Mouse (Mus musculus) ES-Bruce4 (cell line): ENCODE measurements around the gene Zfp423.

Source experiments
- CTCF ChIP-seq: IDR thresholded peaks from one replicate; pipeline ENCODE4 v1.8.1; 2011; ENCODE audit warnings: low read depth, low read length
- EP300 ChIP-seq: IDR thresholded peaks from 2 replicates; pipeline ENCODE4 v1.6.1; 2011; ENCODE audit warnings: low read depth, low read length; ENCODE audit not compliant: insufficient read depth

DNA sequence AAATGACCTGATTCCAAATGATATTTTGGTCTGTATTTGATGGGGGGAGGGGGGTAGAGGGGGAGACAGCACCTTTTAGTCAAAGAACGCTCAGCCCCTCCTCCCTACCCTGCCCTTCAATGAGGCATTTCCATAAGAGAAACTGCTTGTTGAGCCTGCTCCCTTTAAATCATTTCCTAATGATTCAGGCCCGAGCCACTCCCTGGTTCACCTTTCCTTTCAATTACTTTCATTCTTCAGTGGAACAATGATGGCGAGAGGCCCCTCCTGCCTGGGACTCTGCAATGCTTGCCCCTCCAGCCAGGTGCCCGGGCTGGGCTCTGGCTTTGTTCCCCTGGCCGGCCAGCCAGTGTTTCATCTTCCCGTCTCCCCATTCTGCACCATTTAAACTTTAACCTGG, 329.7 kb downstream of the Zfp423 start:
- TF ChIP-seq CTCF (no peak), EP300 (peak; percentile 42)
